29 mouse cellular contexts compared by ENCODE assay signal in genomic region chr10:59072827-59073226, GRCm38 (mm10).
A peak's percentile ranks its signal among the peaks of the same experiment; 100 is the strongest.
DNase-seq lines count a peak whose midpoint lies in the region; ATAC-seq and TF ChIP-seq lines count a peak whose summit lies in the region.
"Had no signal": no experiment of that assay in that cellular context is flagged by ENCODE, and none has a peak within 500 bp of the region (broad histone marks: within the 10 kb centered on the region; RNA-seq: fewer than 3 reads in every experiment).

No protein-coding gene starts in this region.

- no peaks in the 10 kb centered on the region for H3K36me3 ChIP-seq in forebrain, embryonic 10.5 days (replicated peaks)
- H3K36me3 ChIP-seq in forebrain, embryonic 14.5 days (ENCODE audit: control insufficient read depth, insufficient read depth, low read length): no peaks in the 10 kb centered on the region
- H3K36me3 ChIP-seq: embryonic facial prominence, embryonic 10.5 days; embryonic facial prominence, embryonic 13.5 days; forebrain, embryonic 15.5 days; G1E; heart, embryonic 12.5 days; heart, embryonic 15.5 days; hindbrain, embryonic 10.5 days; hindbrain, embryonic 13.5 days had no signal

- H3K4me1 ChIP-seq in forebrain, embryonic 10.5 days: peaks cover 11% of the 10 kb centered on the region
- no peaks in the 10 kb centered on the region; the same call in 1 of the 2 replicates for H3K4me1 ChIP-seq in forebrain, embryonic 14.5 days (ENCODE audit: control insufficient read depth, insufficient read depth, low read length)
- H3K4me1 ChIP-seq: embryonic facial prominence, embryonic 13.5 days had no signal

- ATAC-seq in forebrain, embryonic 14.5 days: no peak
- no peak for ATAC-seq in erythroid progenitor cell, adult 5-6 weeks (replicated peaks; ENCODE audit: low FRiP score, poor library complexity, severe bottlenecking)
- ATAC-seq: forebrain, embryonic 15.5 days; hindbrain, embryonic 16.5 days; Patski had no signal

- H3K9ac ChIP-seq in forebrain, embryonic 14.5 days (ENCODE audit: low read length): no peak overlapping the region
- H3K9ac ChIP-seq: embryonic facial prominence, embryonic 13.5 days; forebrain, embryonic 15.5 days; heart, embryonic 12.5 days; heart, embryonic 15.5 days; hindbrain, embryonic 13.5 days had no signal

- intact Hi-C loops in left cerebral cortex, adult 2 months (cut with DNase I): no loop called here
- intact Hi-C loops in left cerebral cortex, postnatal 10 days (cut with DNase I): no loop called here

- H3K27me3 ChIP-seq in forebrain, embryonic 10.5 days (ENCODE audit: poor library complexity, severe bottlenecking): no peaks in the 10 kb centered on the region
- no peaks in the 10 kb centered on the region for H3K27me3 ChIP-seq in forebrain, embryonic 14.5 days (replicated peaks; ENCODE audit: control insufficient read depth, insufficient read depth, low read length)
- H3K27me3 ChIP-seq: embryonic facial prominence, embryonic 13.5 days; forebrain, embryonic 15.5 days; heart, embryonic 15.5 days; hindbrain, embryonic 13.5 days had no signal

- 0 out of 2 replicates have a peak overlapping the region, but pooled peaks have one; percentile 40 for H3K27ac ChIP-seq in forebrain, embryonic 10.5 days
- H3K27ac ChIP-seq in forebrain, embryonic 14.5 days (ENCODE audit: low read depth, low read length): no peak overlapping the region
- H3K27ac ChIP-seq in left cerebral cortex, adult 2 months: 0 out of 2 replicates have a peak overlapping the region, but pooled peaks have one; percentile 1
- H3K27ac ChIP-seq: embryonic facial prominence, embryonic 10.5 days; embryonic facial prominence, embryonic 13.5 days; forebrain, embryonic 15.5 days; gastrocnemius, adult 2 months; heart, embryonic 15.5 days; hindbrain, embryonic 10.5 days; hindbrain, embryonic 13.5 days had no signal

- DNase-seq in forebrain, embryonic 10.5 days (ENCODE audit: extremely low spot score, low spot score): no peak
- no peak for DNase-seq in forebrain, embryonic 14.5 days (ENCODE audit: low spot score)
- no peak for DNase-seq in left cerebral cortex, adult 2 months (ENCODE audit: extremely low spot score in 1 of 2, low spot score in 2 of 2)
- no peak for DNase-seq in left cerebral cortex, postnatal 10 days (ENCODE audit: extremely low spot score in 1 of 2, low spot score in 2 of 2)
- DNase-seq in right cerebral cortex, adult 2 months (ENCODE audit: low spot score in 2 of 2): peak; percentile 44 to 51
- no peak for DNase-seq in right cerebral cortex, postnatal 25 days
- DNase-seq in urinary bladder, postnatal 14 days (ENCODE audit: low spot score): no peak
- DNase-seq: adrenal gland, postnatal 10 days; adrenal gland, postnatal 36 days; B cell, adult 2 months; cerebellum, adult 11 months; cerebellum, adult 9-11 months; cerebellum, postnatal 25 days; embryo, embryonic 11 days; gastrocnemius, adult 2 months; gastrocnemius, postnatal 14 days; heart, postnatal 36 days had no signal

- no peak overlapping the region for H3K4me3 ChIP-seq in forebrain, embryonic 10.5 days
- no peak overlapping the region for H3K4me3 ChIP-seq in forebrain, embryonic 14.5 days (ENCODE audit: low read depth, low read length)
- H3K4me3 ChIP-seq in left cerebral cortex, adult 2 months: no peak overlapping the region
- H3K4me3 ChIP-seq: embryonic facial prominence, embryonic 10.5 days; embryonic facial prominence, embryonic 13.5 days; erythroblast, embryonic 14.5 days; forebrain, embryonic 15.5 days; gastrocnemius, adult 2 months; heart, embryonic 12.5 days; heart, embryonic 15.5 days; hindbrain, embryonic 10.5 days; hindbrain, embryonic 13.5 days had no signal

- no peaks in the 10 kb centered on the region for H3K9me3 ChIP-seq in forebrain, embryonic 10.5 days
- H3K9me3 ChIP-seq in forebrain, embryonic 14.5 days (replicated peaks; ENCODE audit: control insufficient read depth, low read length): no peaks in the 10 kb centered on the region
- H3K9me3 ChIP-seq: embryonic facial prominence, embryonic 10.5 days; embryonic facial prominence, embryonic 13.5 days; forebrain, embryonic 15.5 days; G1E; heart, embryonic 12.5 days; heart, embryonic 15.5 days; hindbrain, embryonic 10.5 days; hindbrain, embryonic 13.5 days had no signal

- WGBS in forebrain, embryonic 10.5 days: 89% methylated on average over 4 of the region's 4 CpGs
- 79% methylated on average over 4 of the region's 4 CpGs for WGBS in forebrain, embryonic 14.5 days

- no peak; the same call in 1 of the 2 replicates for TF ChIP-seq CTCF in left cerebral cortex, adult 2 months (IDR thresholded peaks at IDR 0.05)

- no peak overlapping the region for H3K4me2 ChIP-seq in forebrain, embryonic 14.5 days (ENCODE audit: low read length)
- H3K4me2 ChIP-seq: embryonic facial prominence, embryonic 13.5 days; forebrain, embryonic 15.5 days; heart, embryonic 12.5 days; heart, embryonic 15.5 days; hindbrain, embryonic 13.5 days had no signal

Comparison
In these comparisons a context has a peak if more than half of its experiments do, and no peak if none do; other contexts are left out.
1. DNase-seq: peak in right cerebral cortex, adult 2 months (2 of 2); none in forebrain, embryonic 10.5 days (single experiment), forebrain, embryonic 14.5 days (single experiment), left cerebral cortex, adult 2 months (0 of 2), left cerebral cortex, postnatal 10 days (0 of 2), right cerebral cortex, postnatal 25 days (single experiment) and urinary bladder, postnatal 14 days (single experiment).